Mouse (Mus musculus): ENCODE data around the gene Mroh7. TPM values are rescaled to one million over a fixed set of nuclear protein-coding genes. Genes with fewer than 3 reads are reported as not detected.

The Mroh7 gene
- total RNA-seq, 1 experiment = 0.45 TPM

DNA sequence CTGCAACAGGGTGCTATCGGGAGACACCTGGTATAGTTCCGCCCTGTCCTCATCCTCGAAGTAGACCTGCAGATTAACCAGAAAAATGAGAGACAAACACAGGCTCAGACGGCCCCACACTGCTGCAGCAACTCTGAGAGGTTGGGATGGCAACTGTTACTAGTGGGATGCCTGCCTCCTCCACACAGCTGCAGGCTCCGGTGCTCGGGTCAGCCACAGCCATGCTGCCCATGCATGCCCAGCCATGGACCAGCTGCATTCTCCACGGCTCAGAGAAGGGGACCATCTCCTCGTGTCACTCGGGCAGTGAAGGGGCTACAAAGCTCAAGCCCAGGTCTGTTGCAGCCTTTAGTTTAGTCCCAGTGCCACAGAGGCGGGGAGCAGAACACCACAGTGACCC, 65.1 kb downstream of the Mroh7 start:
- in situ Hi-C loops (cut with MboI; ENCODE audit: low sequenced_read_pairs in 2 of 2, unreplicated experiment in 2 of 2) = no loop called here
- H3K4me3 ChIP-seq (ENCODE audit: insufficient read depth in 1 of 2, low read depth in 1 of 2, low read length in 2 of 2, poor library complexity in 1 of 2, severe bottlenecking in 1 of 2) = no peak overlapping the region
- no peaks in the 10 kb centered on the region for H3K9me3 ChIP-seq (ENCODE audit: control insufficient read depth, insufficient read depth, low read depth, low read length)
- no peak overlapping the region for H3K9ac ChIP-seq (ENCODE audit: insufficient read depth, low read depth, low read length, poor library complexity, severe bottlenecking)
- no peak for DNase-seq (ENCODE audit: low read depth, low spot score)
- peaks cover 0 to 5% of the 10 kb centered on the region in 2 experiments; a peak in 2 of 4 replicates for H3K4me1 ChIP-seq (ENCODE audit: control insufficient read depth in 2 of 2, insufficient read depth in 2 of 2, low read length in 2 of 2, poor library complexity in 1 of 2)
- peaks cover 55% of the 10 kb centered on the region for H3K36me3 ChIP-seq (ENCODE audit: control insufficient read depth, insufficient read depth, low read length, poor library complexity, severe bottlenecking)
- no peak overlapping the region; the same call in 1 of the 2 replicates for H3K27ac ChIP-seq (ENCODE audit: insufficient read depth, low read depth, low read length, poor library complexity, severe bottlenecking)
- TF ChIP-seq HCFC1 (IDR thresholded peaks at IDR 0.05; ENCODE audit: borderline replicate concordance, insufficient read depth, low read length) = no peak
- TF ChIP-seq CHD2 (IDR thresholded peaks at IDR 0.05; ENCODE audit: low read depth, low read length) = no peak
- no peak for TF ChIP-seq MAFK (IDR thresholded peaks at IDR 0.05; ENCODE audit: insufficient read depth, low read depth, low read length)
- TF ChIP-seq ZC3H11A (IDR thresholded peaks at IDR 0.05; ENCODE audit: borderline replicate concordance, low read depth, low read length) = no peak
- no peak for TF ChIP-seq ZNF384 (IDR thresholded peaks at IDR 0.05; ENCODE audit: low read depth, low read length)

DNA sequence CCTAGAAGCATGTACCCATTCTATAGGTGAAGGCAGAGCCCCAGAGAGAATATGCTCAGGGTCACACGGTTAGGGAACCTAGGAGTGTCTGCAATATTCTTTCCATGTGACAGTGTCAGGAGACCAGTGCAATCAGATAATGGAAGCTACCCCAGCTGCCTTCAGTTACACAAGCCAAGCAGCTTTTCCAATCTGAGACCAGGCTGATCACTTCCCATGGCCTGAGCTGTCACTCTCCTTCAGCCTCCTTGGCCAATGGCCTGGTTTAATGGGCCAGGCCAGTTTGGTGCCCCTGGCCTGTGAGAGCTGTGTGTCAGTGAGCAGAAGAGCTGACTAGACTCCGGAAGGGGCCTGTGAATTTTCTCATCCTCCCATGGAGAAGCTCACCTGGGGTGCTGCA, 65.5 kb downstream of the Mroh7 start:
- TF ChIP-seq ZNF384 (IDR thresholded peaks at IDR 0.05; ENCODE audit: low read depth, low read length) (no peak), MAFK (IDR thresholded peaks at IDR 0.05; ENCODE audit: insufficient read depth, low read depth, low read length) (no peak), ZC3H11A (IDR thresholded peaks at IDR 0.05; ENCODE audit: borderline replicate concordance, low read depth, low read length) (no peak), CHD2 (IDR thresholded peaks at IDR 0.05; ENCODE audit: low read depth, low read length) (no peak), HCFC1 (IDR thresholded peaks at IDR 0.05; ENCODE audit: borderline replicate concordance, insufficient read depth, low read length) (no peak)
- H3K27ac ChIP-seq (ENCODE audit: insufficient read depth, low read depth, low read length, poor library complexity, severe bottlenecking) = no peak overlapping the region; the same call in 1 of the 2 replicates
- H3K9me3 ChIP-seq (ENCODE audit: control insufficient read depth, insufficient read depth, low read depth, low read length) = no peaks in the 10 kb centered on the region
- DNase-seq (ENCODE audit: low read depth, low spot score) = no peak
- peaks cover 0 to 5% of the 10 kb centered on the region in 2 experiments; a peak in 2 of 4 replicates for H3K4me1 ChIP-seq (ENCODE audit: control insufficient read depth in 2 of 2, insufficient read depth in 2 of 2, low read length in 2 of 2, poor library complexity in 1 of 2)
- H3K4me3 ChIP-seq (ENCODE audit: insufficient read depth in 1 of 2, low read depth in 1 of 2, low read length in 2 of 2, poor library complexity in 1 of 2, severe bottlenecking in 1 of 2) = no peak overlapping the region
- H3K36me3 ChIP-seq (ENCODE audit: control insufficient read depth, insufficient read depth, low read length, poor library complexity, severe bottlenecking) = peaks cover 53% of the 10 kb centered on the region
- no peak overlapping the region for H3K9ac ChIP-seq (ENCODE audit: insufficient read depth, low read depth, low read length, poor library complexity, severe bottlenecking)
- in situ Hi-C loops (cut with MboI; ENCODE audit: low sequenced_read_pairs in 2 of 2, unreplicated experiment in 2 of 2) = no loop called here

DNA sequence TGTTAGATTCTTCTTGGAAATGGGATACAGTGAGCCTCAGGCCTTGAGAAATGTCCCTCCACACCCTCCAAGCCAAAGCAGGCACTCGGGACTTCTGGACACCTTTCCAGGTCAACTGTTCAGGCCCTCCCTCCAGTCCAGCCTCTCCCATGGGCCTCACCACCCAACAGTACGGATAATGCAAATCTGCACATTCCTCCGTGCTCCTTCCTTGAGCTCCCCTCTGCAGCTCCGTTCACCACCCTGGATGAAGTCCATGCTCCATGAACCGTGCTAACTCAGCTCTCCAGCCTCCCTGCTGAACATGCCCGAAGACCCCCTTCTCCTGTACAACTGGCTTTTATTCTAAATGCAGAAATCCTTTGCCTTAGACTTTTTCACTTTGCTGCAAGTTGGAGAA, 66.0 kb downstream of the Mroh7 start:
- TF ChIP-seq ZNF384 (IDR thresholded peaks at IDR 0.05; ENCODE audit: low read depth, low read length) (no peak), MAFK (IDR thresholded peaks at IDR 0.05; ENCODE audit: insufficient read depth, low read depth, low read length) (no peak), HCFC1 (IDR thresholded peaks at IDR 0.05; ENCODE audit: borderline replicate concordance, insufficient read depth, low read length) (no peak), ZC3H11A (IDR thresholded peaks at IDR 0.05; ENCODE audit: borderline replicate concordance, low read depth, low read length) (no peak), CHD2 (IDR thresholded peaks at IDR 0.05; ENCODE audit: low read depth, low read length) (no peak)
- in situ Hi-C loops (cut with MboI; ENCODE audit: low sequenced_read_pairs in 2 of 2, unreplicated experiment in 2 of 2) = no loop called here
- Histone ChIP-seq H3K9me3 (ENCODE audit: control insufficient read depth, insufficient read depth, low read depth, low read length) (no peaks in the 10 kb centered on the region), H3K27ac (ENCODE audit: insufficient read depth, low read depth, low read length, poor library complexity, severe bottlenecking) (peak overlapping the region; percentile 42; the same call in 1 of the 2 replicates), H3K4me1 (ENCODE audit: control insufficient read depth in 2 of 2, insufficient read depth in 2 of 2, low read length in 2 of 2, poor library complexity in 1 of 2) (peaks cover 0 to 5% of the 10 kb centered on the region in 2 experiments; a peak in 2 of 4 replicates), H3K36me3 (ENCODE audit: control insufficient read depth, insufficient read depth, low read length, poor library complexity, severe bottlenecking) (peaks cover 49% of the 10 kb centered on the region), H3K9ac (ENCODE audit: insufficient read depth, low read depth, low read length, poor library complexity, severe bottlenecking) (no peak overlapping the region), H3K4me3 (ENCODE audit: insufficient read depth in 1 of 2, low read depth in 1 of 2, low read length in 2 of 2, poor library complexity in 1 of 2, severe bottlenecking in 1 of 2) (no peak overlapping the region)
- no peak for DNase-seq (ENCODE audit: low read depth, low spot score)

DNA sequence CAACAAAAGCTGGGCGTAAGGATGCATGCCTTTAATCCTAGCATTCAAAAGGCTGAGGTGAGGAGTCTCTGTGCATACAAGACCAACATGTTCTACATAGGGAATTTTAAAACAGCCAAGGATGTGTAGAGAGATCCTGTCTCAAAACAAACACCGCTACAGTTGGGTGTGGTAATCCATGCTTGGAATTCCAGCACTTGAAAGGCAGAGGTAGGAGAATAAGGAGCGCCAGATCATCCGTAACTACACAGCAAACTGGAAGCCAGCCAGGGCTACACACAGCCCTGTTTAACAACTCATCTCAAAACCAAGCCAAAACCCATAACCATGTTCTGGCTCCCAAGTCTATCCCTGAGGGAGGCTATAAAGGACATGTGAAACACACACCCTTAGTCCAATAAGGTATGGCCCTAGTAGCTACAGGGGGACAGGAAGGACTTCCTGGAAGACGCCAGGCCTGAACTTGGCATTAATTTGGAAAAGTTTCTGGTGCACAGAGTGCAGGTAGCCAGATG, 66.7 kb downstream of the Mroh7 start:
- H3K27ac ChIP-seq (ENCODE audit: insufficient read depth, low read depth, low read length, poor library complexity, severe bottlenecking) = no peak overlapping the region; the same call in 1 of the 2 replicates
- no peak for TF ChIP-seq ZNF384 (IDR thresholded peaks at IDR 0.05; ENCODE audit: low read depth, low read length)
- TF ChIP-seq ZC3H11A (IDR thresholded peaks at IDR 0.05; ENCODE audit: borderline replicate concordance, low read depth, low read length) = no peak
- no peak for TF ChIP-seq MAFK (IDR thresholded peaks at IDR 0.05; ENCODE audit: insufficient read depth, low read depth, low read length)
- no peak for TF ChIP-seq HCFC1 (IDR thresholded peaks at IDR 0.05; ENCODE audit: borderline replicate concordance, insufficient read depth, low read length)
- no peak for TF ChIP-seq CHD2 (IDR thresholded peaks at IDR 0.05; ENCODE audit: low read depth, low read length)
- H3K9ac ChIP-seq (ENCODE audit: insufficient read depth, low read depth, low read length, poor library complexity, severe bottlenecking) = no peak overlapping the region
- peaks cover 0 to 5% of the 10 kb centered on the region in 2 experiments; a peak in 2 of 4 replicates for H3K4me1 ChIP-seq (ENCODE audit: control insufficient read depth in 2 of 2, insufficient read depth in 2 of 2, low read length in 2 of 2, poor library complexity in 1 of 2)
- in situ Hi-C loops (cut with MboI; ENCODE audit: low sequenced_read_pairs in 2 of 2, unreplicated experiment in 2 of 2) = no loop called here
- no peak overlapping the region for H3K4me3 ChIP-seq (ENCODE audit: insufficient read depth in 1 of 2, low read depth in 1 of 2, low read length in 2 of 2, poor library complexity in 1 of 2, severe bottlenecking in 1 of 2)
- peaks cover 49% of the 10 kb centered on the region for H3K36me3 ChIP-seq (ENCODE audit: control insufficient read depth, insufficient read depth, low read length, poor library complexity, severe bottlenecking)
- no peak for DNase-seq (ENCODE audit: low read depth, low spot score)
- H3K9me3 ChIP-seq (ENCODE audit: control insufficient read depth, insufficient read depth, low read depth, low read length) = no peaks in the 10 kb centered on the region

Data from ES-E14 (cell line).